Mouse (Mus musculus) granulocyte monocyte progenitor cell, adult 5-6 weeks (primary cell): ENCODE data around the gene Dtd1. TPM values are rescaled to one million over a fixed set of nuclear protein-coding genes. Genes with fewer than 3 reads are reported as not detected.

Experiments used
- ATAC-seq: replicated peaks from 2 replicates; pipeline ENCODE4 v1.8.0; 2016; ENCODE audit warnings: mild to moderate bottlenecking, moderate TSS enrichment, inconsistent platforms; ENCODE audit not compliant: poor library complexity, severe bottlenecking
- total RNA-seq, 2 experiments: library from RNA; stranded (forward) in 1 of 2; stranded (reverse) in 1 of 2; fragments of 200-712, 200-1000 nt in 1 of 2; fragments of >200 nt in 1 of 2; fragmentation: Nextera tagmentation in 1 of 2; gene quantifications; 2 replicates each; pipeline ENCODE4 v1.2.3; 2014 to 2017

The Dtd1 gene
- total RNA-seq, 2 experiments from 2014 or later: 39.9 to 75.9 TPM

- no peak for ATAC-seq
Observed at GRCm38 (mm10) chr2:144637671-144638395, 38.1 kb downstream of the Dtd1 start.

GRCm38 (mm10) chr2:144638719-144639118 is 39.0 kb downstream of the Dtd1 start:
- no peak for ATAC-seq

- no peak for ATAC-seq
Observed at GRCm38 (mm10) chr2:144640101-144640500, 40.4 kb downstream of the Dtd1 start.

- peak; percentile 86 for ATAC-seq
Observed at GRCm38 (mm10) chr2:144641991-144642390, 42.3 kb downstream of the Dtd1 start.

- ATAC-seq: no peak
Observed at GRCm38 (mm10) chr2:144646360-144646759, 46.7 kb downstream of the Dtd1 start.

- no peak for ATAC-seq
Observed at GRCm38 (mm10) chr2:144647151-144647550, 47.5 kb downstream of the Dtd1 start.

GRCm38 (mm10) chr2:144649960-144650359 is 50.3 kb downstream of the Dtd1 start:
- ATAC-seq: peak; percentile 73

- no peak for ATAC-seq
Observed at GRCm38 (mm10) chr2:144652841-144653240, 53.1 kb downstream of the Dtd1 start.

- ATAC-seq: no peak
Observed at GRCm38 (mm10) chr2:144655307-144655706, 55.6 kb downstream of the Dtd1 start.

GRCm38 (mm10) chr2:144668507-144668906 is 68.8 kb downstream of the Dtd1 start:
- no peak for ATAC-seq

- no peak for ATAC-seq
Observed at GRCm38 (mm10) chr2:144670289-144670930, 70.7 kb downstream of the Dtd1 start.

- ATAC-seq: no peak
Observed at GRCm38 (mm10) chr2:144672397-144672796, 72.7 kb downstream of the Dtd1 start.

- ATAC-seq: no peak
Observed at GRCm38 (mm10) chr2:144676546-144677228, 77.0 kb downstream of the Dtd1 start.

- ATAC-seq: no peak
Observed at GRCm38 (mm10) chr2:144677229-144677571, 77.5 kb downstream of the Dtd1 start.

GRCm38 (mm10) chr2:144678779-144679178 is 79.1 kb downstream of the Dtd1 start:
- ATAC-seq: no peak

- no peak for ATAC-seq
Observed at GRCm38 (mm10) chr2:144679394-144679793, 79.7 kb downstream of the Dtd1 start.

GRCm38 (mm10) chr2:144692219-144692732 is 92.6 kb downstream of the Dtd1 start:
- peak; percentile 81 for ATAC-seq

- no peak for ATAC-seq
Observed at GRCm38 (mm10) chr2:144692777-144693176, 93.1 kb downstream of the Dtd1 start.

GRCm38 (mm10) chr2:144694923-144695322 is 95.2 kb downstream of the Dtd1 start:
- ATAC-seq: peak; percentile 72

- peak; percentile 64 for ATAC-seq
Observed at GRCm38 (mm10) chr2:144698046-144698445, 98.3 kb downstream of the Dtd1 start.

GRCm38 (mm10) chr2:144700608-144701007 is 100.9 kb downstream of the Dtd1 start:
- ATAC-seq: no peak
